Mouse (Mus musculus): ENCODE results near the gene Flvcr2. TPM values are rescaled to one million over a fixed set of nuclear protein-coding genes. Genes with fewer than 3 reads are reported as not detected.

Gene Flvcr2
- total RNA-seq, 2 experiments from 2014 or later = not detected

GRCm38 (mm10) chr12:85729022-85729944, 17.1 kb upstream of the Flvcr2 start:
- ATAC-seq (ENCODE audit: poor library complexity, severe bottlenecking) = peak; percentile 97

- no peak for ATAC-seq (ENCODE audit: poor library complexity, severe bottlenecking)
These were observed 16.4 kb upstream of the Flvcr2 start for GRCm38 (mm10) chr12:85729945-85730290.

- ATAC-seq (ENCODE audit: poor library complexity, severe bottlenecking) = no peak
These were observed 10.1 kb upstream of the Flvcr2 start for GRCm38 (mm10) chr12:85736203-85736602.

- ATAC-seq (ENCODE audit: poor library complexity, severe bottlenecking) = no peak
These were observed 9.4 kb upstream of the Flvcr2 start for GRCm38 (mm10) chr12:85736960-85737359.

- ATAC-seq (ENCODE audit: poor library complexity, severe bottlenecking) = no peak
These were observed 419 bp downstream of the Flvcr2 start for GRCm38 (mm10) chr12:85746696-85747219.

GRCm38 (mm10) chr12:85747343-85747742, 1.0 kb downstream of the Flvcr2 start:
- no peak for ATAC-seq (ENCODE audit: poor library complexity, severe bottlenecking)

- no peak for ATAC-seq (ENCODE audit: poor library complexity, severe bottlenecking)
These were observed 3.5 kb downstream of the Flvcr2 start for GRCm38 (mm10) chr12:85749861-85750260.

- ATAC-seq (ENCODE audit: poor library complexity, severe bottlenecking) = no peak
These were observed 5.8 kb downstream of the Flvcr2 start for GRCm38 (mm10) chr12:85752116-85752515.

- no peak for ATAC-seq (ENCODE audit: poor library complexity, severe bottlenecking)
These were observed 6.9 kb downstream of the Flvcr2 start for GRCm38 (mm10) chr12:85753223-85753622.

GRCm38 (mm10) chr12:85754611-85755265, 8.4 kb downstream of the Flvcr2 start:
- no peak for ATAC-seq (ENCODE audit: poor library complexity, severe bottlenecking)

- no peak for ATAC-seq (ENCODE audit: poor library complexity, severe bottlenecking)
These were observed 10.1 kb downstream of the Flvcr2 start for GRCm38 (mm10) chr12:85756455-85756854.

GRCm38 (mm10) chr12:85757074-85757473, 10.7 kb downstream of the Flvcr2 start:
- no peak for ATAC-seq (ENCODE audit: poor library complexity, severe bottlenecking)

GRCm38 (mm10) chr12:85758741-85759140, 12.4 kb downstream of the Flvcr2 start:
- ATAC-seq (ENCODE audit: poor library complexity, severe bottlenecking) = no peak

GRCm38 (mm10) chr12:85761471-85761870, 15.1 kb downstream of the Flvcr2 start:
- ATAC-seq (ENCODE audit: poor library complexity, severe bottlenecking) = no peak

- ATAC-seq (ENCODE audit: poor library complexity, severe bottlenecking) = no peak
These were observed 18.3 kb downstream of the Flvcr2 start for GRCm38 (mm10) chr12:85764686-85765085.

- ATAC-seq (ENCODE audit: poor library complexity, severe bottlenecking) = no peak
These were observed 19.9 kb downstream of the Flvcr2 start for GRCm38 (mm10) chr12:85766287-85766686.

- ATAC-seq (ENCODE audit: poor library complexity, severe bottlenecking) = no peak
These were observed 21.4 kb downstream of the Flvcr2 start for GRCm38 (mm10) chr12:85767750-85768149.

- ATAC-seq (ENCODE audit: poor library complexity, severe bottlenecking) = no peak
These were observed 25.0 kb downstream of the Flvcr2 start for GRCm38 (mm10) chr12:85771356-85771755.

- no peak for ATAC-seq (ENCODE audit: poor library complexity, severe bottlenecking)
These were observed 32.6 kb downstream of the Flvcr2 start for GRCm38 (mm10) chr12:85778962-85779361.

- ATAC-seq (ENCODE audit: poor library complexity, severe bottlenecking) = no peak
These were observed 33.4 kb downstream of the Flvcr2 start for GRCm38 (mm10) chr12:85779707-85780106.

GRCm38 (mm10) chr12:85781606-85782005, 35.3 kb downstream of the Flvcr2 start:
- no peak for ATAC-seq (ENCODE audit: poor library complexity, severe bottlenecking)
